Mouse (Mus musculus): Measurements from ENCODE around the gene Atxn1. TPM values are rescaled to one million over a fixed set of nuclear protein-coding genes. Genes with fewer than 3 reads are reported as not detected.

Gene Atxn1
- polyA plus RNA-seq, 1 experiment = 59.3 TPM

DNA sequence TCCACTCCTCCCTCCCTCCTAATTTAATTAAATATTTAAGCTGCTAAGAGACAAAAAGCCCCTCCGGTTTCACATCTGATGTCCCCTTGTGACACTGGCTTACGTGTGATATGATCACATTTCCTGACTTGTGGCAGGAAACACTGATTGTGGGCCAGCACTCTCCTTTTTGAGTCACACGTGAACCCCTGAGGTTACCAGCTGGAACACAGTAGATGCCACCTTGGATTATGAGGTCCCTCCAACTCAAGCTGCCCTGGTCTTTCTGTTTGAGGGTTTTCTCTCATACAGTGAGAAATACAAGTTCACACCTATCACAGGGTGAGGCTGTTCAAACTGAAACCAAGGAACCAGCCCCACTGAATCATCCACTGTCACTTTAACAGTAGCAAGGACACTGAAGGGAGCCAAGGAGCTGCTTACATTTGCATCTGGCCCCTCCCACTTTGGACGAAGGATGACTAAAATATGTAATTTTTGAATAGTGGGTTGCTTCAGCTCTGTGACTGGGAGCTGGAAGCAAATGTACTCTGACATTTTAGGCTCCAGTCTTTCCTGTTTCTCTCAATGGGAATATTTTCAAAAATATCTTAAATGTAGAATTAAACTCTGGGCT, 315.5 kb downstream of the Atxn1 start:
- Histone ChIP-seq H3K4me1 (ENCODE audit: control insufficient read depth, insufficient read depth, low read length) (peaks cover 6% of the 10 kb centered on the region), H3K4me3 (ENCODE audit: insufficient read depth, low read length) (no peak overlapping the region), H3K27ac (ENCODE audit: insufficient read depth, low read length) (no peak overlapping the region)
- TF ChIP-seq CTCF (IDR thresholded peaks at IDR 0.05; ENCODE audit: borderline replicate concordance, insufficient read depth, low read length) = no peak
- TF ChIP-seq POLR2A (IDR thresholded peaks at IDR 0.05; ENCODE audit: low read depth, low read length) = no peak

DNA sequence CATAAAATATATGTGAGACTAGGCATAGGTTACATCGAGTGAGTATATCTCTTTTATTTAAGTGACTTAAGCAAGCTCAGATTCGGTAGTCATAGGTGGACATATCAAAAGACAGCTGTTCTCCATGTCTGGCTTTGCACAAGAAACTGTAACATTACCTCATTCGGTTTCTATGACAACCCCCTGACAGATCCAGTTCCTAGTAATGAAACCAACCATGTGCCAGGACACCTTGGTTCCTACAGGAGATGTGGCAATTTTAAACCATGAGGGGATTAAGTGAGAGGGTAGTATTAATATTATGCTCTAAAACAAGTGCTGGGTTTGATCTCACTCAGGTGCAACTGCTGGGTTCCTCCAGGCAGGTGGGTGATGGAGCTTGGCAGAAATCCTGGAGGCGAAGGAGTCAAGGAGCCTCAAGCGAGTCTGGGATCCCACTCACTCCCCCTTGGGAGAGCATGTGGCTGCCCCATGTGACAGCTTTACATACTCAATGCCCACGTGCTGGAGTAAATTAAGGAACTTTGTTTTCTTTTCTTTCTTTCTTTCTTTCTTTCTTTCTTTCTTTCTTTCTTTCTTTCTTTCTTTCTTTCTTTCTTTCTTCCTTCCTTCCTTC, 320.9 kb downstream of the Atxn1 start:
- no peak for TF ChIP-seq POLR2A (IDR thresholded peaks at IDR 0.05; ENCODE audit: low read depth, low read length)
- TF ChIP-seq CTCF (IDR thresholded peaks at IDR 0.05; ENCODE audit: borderline replicate concordance, insufficient read depth, low read length) = no peak
- H3K4me1 ChIP-seq (ENCODE audit: control insufficient read depth, insufficient read depth, low read length) = no peaks in the 10 kb centered on the region; the same call in 1 of the 2 replicates
- H3K27ac ChIP-seq (ENCODE audit: insufficient read depth, low read length) = no peak overlapping the region
- H3K4me3 ChIP-seq (ENCODE audit: insufficient read depth, low read length) = no peak overlapping the region

DNA sequence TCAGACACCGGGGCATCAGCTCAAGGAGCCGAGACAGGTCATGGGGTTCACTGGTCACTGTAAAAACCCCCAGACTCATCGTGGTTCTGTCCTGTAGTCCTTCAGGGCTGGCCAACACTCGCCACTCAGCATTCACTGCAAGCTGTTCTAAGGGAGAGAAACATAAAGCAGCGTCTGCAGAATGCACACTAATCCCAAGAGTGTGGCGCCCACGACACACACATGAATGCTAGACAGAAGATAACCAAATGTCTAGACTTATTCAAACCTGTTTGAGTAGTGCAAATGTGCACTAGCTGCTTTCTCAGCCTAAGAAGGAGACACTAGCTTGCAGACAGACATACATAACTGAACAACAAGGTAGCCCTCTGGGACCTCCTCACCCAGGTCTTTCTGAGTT, 321.9 kb downstream of the Atxn1 start:
- Histone ChIP-seq H3K4me3 (ENCODE audit: insufficient read depth, low read length) (no peak overlapping the region), H3K4me1 (ENCODE audit: control insufficient read depth, insufficient read depth, low read length) (no peaks in the 10 kb centered on the region; the same call in 1 of the 2 replicates), H3K27ac (ENCODE audit: insufficient read depth, low read length) (no peak overlapping the region)
- TF ChIP-seq CTCF (IDR thresholded peaks at IDR 0.05; ENCODE audit: borderline replicate concordance, insufficient read depth, low read length) = no peak
- no peak for TF ChIP-seq POLR2A (IDR thresholded peaks at IDR 0.05; ENCODE audit: low read depth, low read length)

DNA sequence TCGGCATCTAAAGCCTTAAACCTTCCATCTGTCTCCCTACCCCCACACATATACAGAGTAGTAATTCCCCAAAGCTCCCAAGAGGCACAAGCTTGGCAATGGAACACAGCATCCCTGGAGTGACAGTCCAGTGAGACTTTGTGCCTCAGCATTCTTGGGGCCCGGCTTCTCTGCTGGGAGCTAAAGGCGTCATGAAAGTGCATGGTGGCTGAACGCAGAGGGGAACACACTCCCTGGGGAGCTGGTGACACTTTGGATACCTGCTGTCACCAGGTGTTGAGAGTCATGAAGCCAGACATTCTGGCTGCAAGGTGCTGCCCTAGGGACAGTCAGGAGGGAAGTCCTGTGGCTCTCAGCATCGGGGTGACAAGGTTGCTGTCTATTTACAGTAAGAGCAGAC, 324.4 kb downstream of the Atxn1 start:
- H3K4me3 ChIP-seq (ENCODE audit: insufficient read depth, low read length) = no peak overlapping the region
- no peaks in the 10 kb centered on the region; the same call in 1 of the 2 replicates for H3K4me1 ChIP-seq (ENCODE audit: control insufficient read depth, insufficient read depth, low read length)
- no peak for TF ChIP-seq POLR2A (IDR thresholded peaks at IDR 0.05; ENCODE audit: low read depth, low read length)
- no peak for TF ChIP-seq CTCF (IDR thresholded peaks at IDR 0.05; ENCODE audit: borderline replicate concordance, insufficient read depth, low read length)
- no peak overlapping the region for H3K27ac ChIP-seq (ENCODE audit: insufficient read depth, low read length)

DNA sequence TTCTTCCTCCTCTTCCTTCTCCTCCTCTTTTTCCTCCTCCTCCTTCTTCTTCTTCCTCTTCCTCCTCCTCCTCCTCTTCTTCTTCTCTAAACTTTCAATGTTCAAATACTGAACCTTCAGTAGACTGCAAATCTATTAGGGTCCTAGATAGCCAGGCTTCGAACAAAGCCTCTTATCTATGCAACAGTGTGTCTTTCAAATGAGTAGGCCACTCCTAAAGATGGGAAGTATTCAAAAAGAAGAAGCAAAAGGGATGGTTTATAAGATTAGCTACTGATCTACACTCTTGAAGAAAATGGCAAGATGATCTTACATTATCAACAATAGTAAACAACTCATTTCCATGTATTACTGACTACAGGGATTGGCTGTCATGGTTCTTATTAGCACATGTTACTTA, 326.5 kb downstream of the Atxn1 start:
- Histone ChIP-seq H3K27ac (ENCODE audit: insufficient read depth, low read length) (no peak overlapping the region), H3K4me1 (ENCODE audit: control insufficient read depth, insufficient read depth, low read length) (no peaks in the 10 kb centered on the region), H3K4me3 (ENCODE audit: insufficient read depth, low read length) (no peak overlapping the region)
- TF ChIP-seq CTCF (IDR thresholded peaks at IDR 0.05; ENCODE audit: borderline replicate concordance, insufficient read depth, low read length) (no peak), POLR2A (IDR thresholded peaks at IDR 0.05; ENCODE audit: low read depth, low read length) (no peak)

DNA sequence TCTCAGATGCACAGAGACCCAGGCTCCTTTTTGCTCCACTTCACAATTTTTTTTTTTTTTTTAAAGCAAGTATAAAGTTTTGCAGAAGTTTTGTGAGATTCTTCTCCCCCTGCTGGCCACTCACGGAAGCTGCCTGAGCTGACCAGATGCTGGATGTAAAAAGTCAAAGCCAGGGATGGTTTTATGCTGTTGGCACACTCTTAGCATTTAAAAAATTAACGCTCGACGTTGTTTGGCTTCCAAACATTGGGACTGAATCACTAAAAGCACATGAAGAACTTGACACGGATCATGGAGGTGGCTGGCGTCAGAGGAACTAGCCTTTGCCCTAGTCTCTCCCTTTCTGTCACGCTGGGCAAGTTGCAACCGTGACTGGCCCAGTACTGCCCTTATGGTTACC, 327.5 kb downstream of the Atxn1 start:
- Histone ChIP-seq H3K27ac (ENCODE audit: insufficient read depth, low read length) (no peak overlapping the region), H3K4me1 (ENCODE audit: control insufficient read depth, insufficient read depth, low read length) (no peaks in the 10 kb centered on the region), H3K4me3 (ENCODE audit: insufficient read depth, low read length) (no peak overlapping the region)
- TF ChIP-seq POLR2A (IDR thresholded peaks at IDR 0.05; ENCODE audit: low read depth, low read length) = no peak
- TF ChIP-seq CTCF (IDR thresholded peaks at IDR 0.05; ENCODE audit: borderline replicate concordance, insufficient read depth, low read length) = peak; percentile 15; the same call in 1 of the 2 replicates

DNA sequence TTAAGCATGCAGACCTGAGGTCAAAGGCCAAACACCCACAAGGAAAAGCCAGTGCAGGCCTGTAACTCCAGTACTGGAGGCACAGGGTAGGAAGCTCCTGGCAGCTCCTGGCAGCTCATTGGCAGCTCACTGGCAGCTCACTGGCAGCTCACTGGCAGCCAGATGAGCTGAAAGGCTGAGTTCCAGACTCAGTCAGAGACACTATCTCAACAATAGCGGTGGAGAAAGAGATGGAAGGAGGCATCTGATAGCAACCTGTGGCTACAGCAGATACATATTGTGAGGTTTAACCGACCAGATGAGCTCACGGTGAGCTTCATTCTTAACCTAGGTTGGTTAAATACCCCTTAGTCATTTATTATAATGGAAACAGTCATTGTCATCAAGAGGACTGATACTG, 328.4 kb downstream of the Atxn1 start:
- Histone ChIP-seq H3K27ac (ENCODE audit: insufficient read depth, low read length) (no peak overlapping the region), H3K4me1 (ENCODE audit: control insufficient read depth, insufficient read depth, low read length) (no peaks in the 10 kb centered on the region), H3K4me3 (ENCODE audit: insufficient read depth, low read length) (no peak overlapping the region)
- TF ChIP-seq CTCF (IDR thresholded peaks at IDR 0.05; ENCODE audit: borderline replicate concordance, insufficient read depth, low read length) = no peak
- TF ChIP-seq POLR2A (IDR thresholded peaks at IDR 0.05; ENCODE audit: low read depth, low read length) = no peak

DNA sequence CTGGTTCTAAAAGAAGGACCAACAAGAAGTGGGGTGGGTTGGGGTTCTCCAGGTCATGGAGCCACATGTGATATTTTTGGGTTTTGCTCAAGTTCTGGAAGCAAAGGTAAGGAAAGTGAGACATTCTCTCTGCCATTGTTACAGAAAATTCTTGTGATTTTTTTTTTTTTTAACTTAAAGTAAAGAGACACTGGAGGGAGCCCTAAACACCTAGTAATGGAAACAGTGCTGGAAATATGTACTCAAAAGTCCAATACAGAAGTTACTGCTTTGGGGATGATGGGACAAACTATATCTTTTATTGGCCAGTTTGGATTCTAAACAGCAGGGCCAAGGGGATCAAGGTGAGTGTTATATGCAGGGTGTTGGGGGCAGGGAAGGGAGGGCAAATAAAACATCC, 330.9 kb downstream of the Atxn1 start:
- TF ChIP-seq CTCF (IDR thresholded peaks at IDR 0.05; ENCODE audit: borderline replicate concordance, insufficient read depth, low read length) (no peak), POLR2A (IDR thresholded peaks at IDR 0.05; ENCODE audit: low read depth, low read length) (no peak)
- H3K4me3 ChIP-seq (ENCODE audit: insufficient read depth, low read length) = no peak overlapping the region
- H3K4me1 ChIP-seq (ENCODE audit: control insufficient read depth, insufficient read depth, low read length) = no peaks in the 10 kb centered on the region
- no peak overlapping the region for H3K27ac ChIP-seq (ENCODE audit: insufficient read depth, low read length)

DNA sequence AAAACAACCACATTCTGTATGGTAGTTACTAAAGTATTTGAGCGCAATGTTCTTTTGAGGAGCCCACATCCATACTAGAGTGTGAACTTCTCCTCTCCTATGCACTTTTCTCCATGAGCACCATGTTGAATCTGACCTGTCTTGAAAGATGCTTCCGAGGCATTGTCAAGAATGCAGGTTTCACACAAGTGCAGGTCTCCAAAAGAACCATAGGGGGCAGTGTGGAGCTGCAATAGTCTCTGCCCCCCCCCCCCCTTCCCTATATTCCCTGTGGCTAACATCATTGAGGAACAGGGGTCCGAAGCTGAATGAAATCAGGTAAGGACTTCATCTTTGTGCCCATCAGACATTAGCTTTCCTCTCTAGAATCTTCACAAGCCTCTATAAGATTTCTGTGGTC, 332.7 kb downstream of the Atxn1 start:
- TF ChIP-seq POLR2A (IDR thresholded peaks at IDR 0.05; ENCODE audit: low read depth, low read length) (no peak), CTCF (IDR thresholded peaks at IDR 0.05; ENCODE audit: borderline replicate concordance, insufficient read depth, low read length) (no peak)
- no peak overlapping the region for H3K27ac ChIP-seq (ENCODE audit: insufficient read depth, low read length)

DNA sequence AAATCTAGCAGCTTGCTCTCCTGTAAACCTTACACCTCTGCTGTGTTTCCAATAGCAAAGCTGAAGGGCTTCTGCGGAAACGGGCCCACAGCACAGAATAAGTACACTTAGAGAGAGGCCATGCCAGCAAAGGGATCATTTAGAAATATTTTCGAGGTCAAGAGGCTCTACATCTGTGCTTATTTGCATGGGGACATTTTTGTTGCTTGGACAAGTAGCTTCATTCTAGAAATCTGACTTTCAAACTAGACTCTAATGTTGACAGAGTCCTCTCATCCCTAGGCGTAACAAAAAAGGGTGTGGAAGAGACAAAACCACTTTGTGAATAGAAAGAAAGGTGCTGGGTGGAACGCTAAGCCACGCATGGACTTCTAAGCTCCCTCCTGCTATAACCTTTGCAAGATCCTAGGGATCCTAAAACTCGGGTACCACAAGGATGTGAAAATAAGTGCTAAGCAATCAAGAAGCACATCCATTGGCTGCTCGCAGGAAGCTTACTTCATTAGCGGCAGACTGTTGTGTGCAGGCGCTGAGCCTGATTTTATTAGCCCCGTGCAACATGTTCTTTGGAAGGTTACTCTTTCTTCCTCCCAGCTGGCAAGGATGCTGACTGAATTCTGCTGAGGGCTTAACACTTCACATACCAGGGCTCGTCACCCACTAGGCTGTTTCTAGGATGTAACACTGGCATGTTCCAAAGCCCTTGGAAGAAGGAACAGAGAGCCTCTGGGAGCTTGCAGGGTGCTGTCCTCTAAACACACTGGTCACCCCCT, 334.1 kb downstream of the Atxn1 start:
- no peak overlapping the region for H3K27ac ChIP-seq (ENCODE audit: insufficient read depth, low read length)
- no peak for TF ChIP-seq CTCF (IDR thresholded peaks at IDR 0.05; ENCODE audit: borderline replicate concordance, insufficient read depth, low read length)
- no peak overlapping the region for H3K4me3 ChIP-seq (ENCODE audit: insufficient read depth, low read length)
- no peaks in the 10 kb centered on the region; the same call in 1 of the 2 replicates for H3K4me1 ChIP-seq (ENCODE audit: control insufficient read depth, insufficient read depth, low read length)

More for the DNA sequence above, 332.7 kb downstream of the Atxn1 start:
- Histone ChIP-seq H3K4me1 (ENCODE audit: control insufficient read depth, insufficient read depth, low read length) (no peaks in the 10 kb centered on the region; the same call in 1 of the 2 replicates), H3K4me3 (ENCODE audit: insufficient read depth, low read length) (no peak overlapping the region)
